Mouse (Mus musculus) left cerebral cortex, postnatal 14 days (tissue): ENCODE measurements around the gene Tmcc3. TPM values are rescaled to one million over a fixed set of nuclear protein-coding genes. Genes with fewer than 3 reads are reported as not detected.
A peak's percentile ranks its signal among the peaks of the same experiment; 100 is the strongest.

ENCODE experiments used
- DNase-seq, 2 experiments: peaks; one replicate each; pipeline ENCODE4 v3.0.0; 2021 to 2022; ENCODE audit warnings: low spot score in 2 of 2, mixed read lengths in 1 of 2
- intact Hi-C: fragments of 180-260 bp; cut with DNase I; formaldehyde crosslinking; loops from one replicate; pipeline ENCODE4 v1.15.1; 2025
- total RNA-seq, 2 experiments: library from RNA; stranded (reverse); gene quantifications; 2 replicates each; pipeline ENCODE4 v1.2.3; 2021

Gene Tmcc3
- total RNA-seq, 2 experiments from 2014 or later = 18.5 to 22.5 TPM

DNA sequence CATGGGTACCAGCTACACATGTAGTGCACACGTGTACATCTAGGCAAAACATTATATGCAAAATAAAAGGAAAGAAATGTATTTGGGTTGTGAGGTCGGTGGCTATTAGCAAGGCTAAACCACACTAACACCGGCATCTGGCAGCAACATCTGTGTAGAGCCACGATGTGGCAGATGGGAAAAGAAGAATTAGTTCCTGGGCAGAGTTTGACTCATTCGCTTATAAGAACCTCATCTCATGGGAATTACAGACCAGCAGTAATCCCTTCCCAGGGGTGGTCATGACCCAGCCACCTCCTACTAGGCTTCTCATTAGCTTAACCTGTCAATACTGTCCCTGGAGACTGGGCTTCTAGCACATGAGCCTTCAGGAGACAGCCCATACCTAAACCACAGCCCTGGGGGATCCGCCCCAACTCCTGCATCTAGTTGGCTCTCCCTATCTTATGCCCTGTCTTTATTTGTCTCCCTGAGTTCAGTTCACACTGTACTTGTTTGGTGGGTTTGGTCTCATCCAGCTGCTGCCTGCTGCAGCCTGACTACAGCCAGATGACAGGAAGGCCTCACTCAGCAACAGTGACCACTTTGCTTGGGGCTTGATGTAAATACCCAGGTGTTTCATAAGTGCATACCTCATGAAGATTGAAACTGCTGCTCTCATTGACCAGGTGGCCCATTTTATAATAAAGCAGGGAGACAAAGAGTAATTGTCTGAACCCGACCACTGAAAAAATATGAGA, 183.9 kb downstream of the Tmcc3 start:
- intact Hi-C loops = no loop called here
- no peak for DNase-seq

DNA sequence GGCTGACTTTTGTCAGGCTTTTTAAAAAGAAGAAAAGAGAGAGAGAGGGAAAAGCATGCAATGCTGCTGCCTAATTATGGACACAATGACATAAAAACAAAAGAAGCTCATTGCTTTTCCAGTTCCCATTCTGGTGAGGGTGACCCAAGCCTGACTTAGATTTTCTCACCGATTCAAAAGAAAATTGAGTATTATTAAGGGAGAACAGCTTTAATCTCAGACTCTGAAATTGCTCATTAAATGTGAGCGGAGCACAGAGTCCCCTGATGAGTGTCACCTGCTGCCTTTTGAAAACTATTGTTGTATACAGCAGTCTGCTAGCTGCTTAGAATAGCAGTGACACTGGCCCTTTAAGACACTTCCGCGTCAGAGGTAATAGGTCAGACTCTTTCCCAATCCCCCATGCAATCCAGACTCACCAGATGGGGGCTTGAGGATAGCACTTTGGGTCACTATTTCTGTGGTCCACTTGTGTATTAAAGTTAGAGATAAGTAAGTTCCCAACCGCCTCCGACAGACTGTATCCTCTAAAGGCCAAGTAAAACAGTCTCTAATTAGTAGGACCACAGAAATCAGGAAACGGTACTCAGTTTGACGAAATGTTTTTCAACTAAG, 185.2 kb downstream of the Tmcc3 start:
- intact Hi-C loops = no loop called here
- DNase-seq = no peak

DNA sequence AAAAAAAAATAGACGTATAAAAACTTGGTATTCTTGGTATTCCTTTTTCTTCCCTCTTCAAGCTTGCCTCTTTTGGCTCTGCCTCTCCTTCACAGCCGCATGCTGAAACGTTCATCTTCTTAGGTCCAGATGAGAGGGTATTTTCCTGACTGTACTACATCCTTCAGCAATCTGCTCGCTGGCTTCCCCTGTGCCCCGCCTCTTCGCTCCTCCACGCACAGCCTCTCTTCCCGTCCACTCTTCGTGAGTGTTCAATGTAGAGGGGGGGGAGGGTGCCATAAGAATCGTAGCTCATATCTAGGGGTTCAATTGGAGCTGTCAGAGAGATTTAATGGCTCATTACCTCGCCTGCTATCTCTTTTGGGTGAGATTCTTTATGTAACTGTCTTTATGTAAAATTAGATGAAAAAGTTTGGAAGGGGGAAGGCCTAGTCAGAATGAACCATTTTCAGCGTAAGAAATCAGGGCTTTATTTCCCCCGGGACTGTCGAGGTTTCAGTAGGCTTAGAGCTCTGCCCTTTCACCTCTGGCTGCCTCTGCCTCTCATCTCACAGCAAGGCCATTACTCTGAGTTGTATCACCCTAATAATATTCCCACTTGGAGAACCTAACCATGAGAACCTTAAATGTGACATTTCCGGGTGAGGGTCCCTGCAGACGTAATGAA, 188.6 kb downstream of the Tmcc3 start:
- intact Hi-C loops = no loop called here
- DNase-seq = no peak

DNA sequence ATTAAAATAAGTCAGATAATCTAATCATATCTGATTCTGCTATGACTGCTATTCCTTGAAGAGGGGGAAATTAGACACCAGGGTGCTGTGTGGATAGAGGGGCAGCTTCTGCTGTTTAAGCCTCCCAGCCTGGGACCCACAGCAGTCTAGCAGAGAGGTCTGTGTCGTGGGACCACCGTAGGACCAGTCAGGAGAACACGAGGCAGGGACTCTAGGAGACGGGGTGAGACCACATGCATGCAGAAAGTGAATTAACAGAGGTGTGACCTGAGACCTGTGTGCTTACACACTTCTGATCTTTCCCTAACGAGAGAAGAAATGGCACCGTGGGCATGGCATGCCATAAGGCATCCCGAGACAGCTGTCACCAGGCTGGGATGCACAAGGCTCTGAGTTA, 189.1 kb downstream of the Tmcc3 start:
- intact Hi-C loops = no loop called here
- no peak for DNase-seq

DNA sequence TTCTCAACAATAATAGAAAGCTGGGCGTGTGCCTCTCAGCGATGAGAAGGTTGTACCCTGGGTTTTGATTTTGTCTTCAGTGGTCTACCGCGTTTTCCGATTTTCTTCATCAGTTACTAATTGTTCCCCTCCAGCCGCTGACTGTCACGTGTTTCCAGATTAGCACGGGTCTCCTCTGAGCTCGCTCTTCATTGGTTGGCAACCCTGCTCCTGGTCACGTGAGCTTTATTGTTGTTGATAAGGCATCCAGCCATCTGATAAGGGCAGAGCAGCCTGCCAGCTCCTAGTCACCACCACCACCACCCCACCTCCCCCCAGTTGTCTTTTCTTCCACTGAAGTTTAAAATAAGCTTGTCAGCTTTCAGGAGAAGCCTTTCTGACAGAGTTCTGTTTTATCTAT, 190.0 kb downstream of the Tmcc3 start:
- intact Hi-C loops = no loop called here
- no peak for DNase-seq

DNA sequence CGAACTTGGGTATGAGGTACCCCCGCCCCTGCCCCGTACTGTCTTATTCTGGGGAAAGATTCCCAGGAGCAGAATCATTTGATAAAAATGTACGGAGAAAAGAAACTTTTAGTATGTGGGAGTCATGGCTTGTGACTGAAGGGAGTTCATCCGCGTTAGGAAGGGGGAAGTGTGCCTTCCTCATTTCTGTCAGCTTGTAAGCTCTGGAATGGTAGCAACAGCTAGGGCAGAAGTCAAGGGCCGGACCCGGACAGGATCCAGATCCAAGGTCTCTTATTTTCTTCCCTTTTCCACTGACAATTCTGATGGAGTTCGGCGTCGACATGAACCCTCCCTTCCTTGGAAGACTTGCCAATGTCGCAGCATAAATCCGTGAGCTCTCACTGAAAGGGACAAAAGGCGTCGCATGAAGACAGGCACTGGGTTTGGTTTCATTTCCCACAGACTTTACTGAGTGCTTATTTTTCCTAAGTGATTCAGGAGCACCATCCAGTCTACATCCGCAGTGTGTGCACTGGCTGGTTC, 193.6 kb downstream of the Tmcc3 start:
- intact Hi-C loops = no loop called here
- DNase-seq = no peak

DNA sequence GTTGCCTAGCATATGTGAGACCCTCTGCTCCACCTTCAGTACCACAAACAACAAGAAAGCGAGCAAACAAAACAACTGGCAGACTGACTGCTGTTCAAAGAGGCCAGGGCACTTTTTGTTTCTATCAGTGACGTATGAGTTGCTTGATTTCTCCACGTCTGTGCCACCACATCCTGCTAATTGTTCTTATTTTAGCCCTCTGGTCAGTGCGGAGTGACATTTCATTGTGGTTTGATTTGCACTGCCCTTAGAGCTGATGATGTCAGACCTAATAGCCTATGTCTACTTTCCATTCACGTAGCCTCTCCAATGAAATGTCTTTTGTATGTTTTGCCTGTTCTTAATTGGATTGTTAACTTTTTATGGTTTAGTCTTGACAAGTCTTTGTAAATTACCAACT, 197.1 kb downstream of the Tmcc3 start:
- no peak for DNase-seq
- intact Hi-C loops = no loop called here

DNA sequence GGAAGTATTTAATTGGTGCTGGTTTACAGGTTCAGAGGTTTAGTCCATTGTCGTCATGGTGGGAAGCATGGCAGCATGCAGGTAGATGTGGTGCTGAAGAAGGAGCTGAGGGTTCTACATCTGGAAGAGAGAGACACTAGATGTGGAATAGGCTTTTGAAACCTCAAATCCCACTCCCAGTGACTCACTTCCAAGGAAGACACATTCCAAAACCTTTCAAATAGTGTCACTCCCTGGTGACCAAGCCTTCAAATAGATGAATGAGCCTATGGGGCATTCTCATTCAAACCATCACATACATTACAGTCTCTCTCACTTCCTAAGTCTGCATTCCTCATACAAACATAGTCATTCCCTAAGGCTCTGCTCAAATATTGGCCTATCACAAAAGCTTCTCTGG, 201.0 kb downstream of the Tmcc3 start:
- DNase-seq = no peak
- intact Hi-C loops = loop anchor here (5.0 kb wide), 1 partner anchor 50 kb away; no protein-coding TSS in a partner anchor

DNA sequence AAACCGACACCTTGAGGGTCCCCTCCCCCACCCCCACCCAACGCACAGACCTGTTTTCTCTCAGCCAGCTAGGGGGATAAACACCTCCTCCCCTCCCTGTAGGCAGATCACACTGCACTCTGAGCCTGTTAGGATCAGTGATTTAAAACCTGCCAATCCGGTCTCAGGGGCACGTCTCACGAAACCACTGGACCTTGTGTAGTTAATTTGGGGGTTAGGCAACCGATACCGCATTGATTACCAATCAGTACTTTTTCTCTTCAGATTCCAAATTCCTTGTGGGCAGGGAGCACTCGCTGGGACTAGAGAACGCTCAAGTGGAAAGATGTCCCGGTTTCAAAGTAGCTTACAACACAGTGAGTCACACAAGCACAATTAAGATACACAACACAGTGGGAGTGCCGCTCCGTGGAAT, 202.3 kb downstream of the Tmcc3 start:
- intact Hi-C loops = loop anchor here (2.0 to 5.0 kb wide), 2 partner anchors 52 to 105 kb away; no protein-coding TSS in a partner anchor
- no peak for DNase-seq

DNA sequence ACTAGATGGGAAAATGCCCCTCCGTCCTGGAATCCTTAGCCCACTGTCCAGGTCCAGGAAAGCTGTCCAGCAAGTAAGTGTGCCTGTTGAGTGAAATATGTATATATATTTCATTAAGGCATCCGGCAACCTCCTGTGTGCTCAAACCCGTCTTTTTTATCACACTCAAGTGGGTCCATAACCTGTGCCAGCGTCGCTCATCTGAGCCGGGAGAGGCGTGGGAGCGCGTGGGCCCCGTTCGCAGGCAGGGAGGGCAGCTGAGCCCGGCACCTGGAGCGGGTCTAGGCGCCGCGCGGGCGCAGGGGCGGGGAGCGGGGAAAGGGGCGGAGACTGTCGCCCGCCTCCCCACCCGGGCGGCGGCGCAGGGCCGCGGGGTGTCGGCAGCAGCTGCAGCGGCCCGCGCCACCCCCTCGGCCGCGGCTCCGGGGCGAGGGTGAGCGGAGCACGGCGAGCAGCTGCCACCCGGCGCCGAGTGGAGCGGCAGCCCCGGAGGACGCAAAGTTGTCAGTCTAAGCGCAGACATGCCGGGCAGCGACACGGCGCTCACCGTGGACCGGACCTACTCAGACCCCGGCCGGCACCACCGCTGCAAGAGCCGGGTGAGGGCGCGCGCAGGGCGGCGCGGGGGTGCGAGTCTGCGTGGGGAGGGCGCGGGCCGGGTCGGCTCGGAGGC, 202.9 kb downstream of the Tmcc3 start:
- intact Hi-C loops = loop anchor here (1.0 to 5.0 kb wide), 4 partner anchors 52 to 106 kb away; no protein-coding TSS in a partner anchor
- peak; percentile 31 to 60 for DNase-seq

DNA sequence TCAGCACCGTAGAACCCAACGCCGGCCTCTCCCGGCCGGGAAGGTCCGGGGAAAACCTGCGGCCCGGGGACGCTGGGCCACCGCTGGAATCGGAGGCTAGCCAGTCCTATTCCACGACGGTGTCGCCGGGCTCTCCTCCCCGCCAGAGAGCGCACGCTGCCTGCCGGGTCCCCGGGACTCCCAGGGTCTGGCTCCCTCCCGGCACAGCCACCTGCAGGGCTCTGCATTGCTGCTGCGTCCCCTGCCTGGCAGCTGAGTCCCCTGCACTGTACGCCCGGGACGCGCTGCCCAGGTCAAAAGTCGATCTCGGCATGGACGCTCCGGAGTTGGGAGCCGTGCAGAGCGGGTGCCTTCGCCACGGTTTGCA, 203.4 kb downstream of the Tmcc3 start:
- DNase-seq = peak; percentile 54 to 66
- intact Hi-C loops = loop anchor here (1.0 to 5.0 kb wide), 3 partner anchors 52 to 106 kb away; no protein-coding TSS in a partner anchor

DNA sequence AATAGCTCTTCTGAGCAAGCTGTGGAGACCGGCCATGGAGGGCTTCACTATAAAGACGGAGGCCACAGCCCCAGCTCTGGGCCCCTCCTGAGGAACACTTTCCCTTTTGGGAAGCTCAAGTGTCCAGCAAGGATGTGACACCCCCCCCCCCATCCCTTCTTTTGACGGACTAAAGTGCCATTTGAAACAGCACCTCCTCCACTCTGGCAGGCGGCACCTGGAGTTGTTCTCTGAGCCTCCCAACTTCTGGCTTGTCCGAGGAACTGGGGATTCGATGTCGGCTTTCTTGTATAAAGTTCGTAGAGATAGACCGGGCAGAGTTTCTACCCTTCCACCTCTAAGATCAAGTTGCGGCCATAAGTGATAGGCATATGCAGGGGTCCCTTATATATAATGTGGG, 203.8 kb downstream of the Tmcc3 start:
- intact Hi-C loops = loop anchor here (1.0 to 5.0 kb wide), 3 partner anchors 52 to 107 kb away; no protein-coding TSS in a partner anchor

DNA sequence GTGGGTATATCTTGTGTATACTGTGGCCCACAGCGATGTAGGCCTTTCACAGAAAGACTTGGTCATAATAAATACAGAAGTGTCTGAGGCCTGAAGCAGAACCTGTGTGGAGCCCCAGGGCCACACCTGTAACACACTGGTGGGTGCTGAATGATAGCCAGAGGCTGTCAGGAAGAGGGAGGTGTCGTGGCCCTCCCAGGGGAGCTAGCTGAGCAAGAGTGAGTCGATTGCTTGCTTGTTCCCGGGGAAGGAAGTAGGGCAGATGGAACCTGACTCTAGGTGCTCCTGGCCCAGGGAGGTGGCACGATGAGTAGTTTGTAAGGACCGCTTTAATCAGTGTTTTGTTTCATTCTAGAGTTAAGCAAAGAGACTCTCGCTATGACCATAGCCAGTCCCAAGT, 208.1 kb downstream of the Tmcc3 start:
- no peak for DNase-seq
- intact Hi-C loops = loop anchor here (5.0 kb wide), 1 partner anchor 47 kb away; no protein-coding TSS in a partner anchor

More for the DNA sequence above, 203.8 kb downstream of the Tmcc3 start:
- no peak for DNase-seq

DNA sequence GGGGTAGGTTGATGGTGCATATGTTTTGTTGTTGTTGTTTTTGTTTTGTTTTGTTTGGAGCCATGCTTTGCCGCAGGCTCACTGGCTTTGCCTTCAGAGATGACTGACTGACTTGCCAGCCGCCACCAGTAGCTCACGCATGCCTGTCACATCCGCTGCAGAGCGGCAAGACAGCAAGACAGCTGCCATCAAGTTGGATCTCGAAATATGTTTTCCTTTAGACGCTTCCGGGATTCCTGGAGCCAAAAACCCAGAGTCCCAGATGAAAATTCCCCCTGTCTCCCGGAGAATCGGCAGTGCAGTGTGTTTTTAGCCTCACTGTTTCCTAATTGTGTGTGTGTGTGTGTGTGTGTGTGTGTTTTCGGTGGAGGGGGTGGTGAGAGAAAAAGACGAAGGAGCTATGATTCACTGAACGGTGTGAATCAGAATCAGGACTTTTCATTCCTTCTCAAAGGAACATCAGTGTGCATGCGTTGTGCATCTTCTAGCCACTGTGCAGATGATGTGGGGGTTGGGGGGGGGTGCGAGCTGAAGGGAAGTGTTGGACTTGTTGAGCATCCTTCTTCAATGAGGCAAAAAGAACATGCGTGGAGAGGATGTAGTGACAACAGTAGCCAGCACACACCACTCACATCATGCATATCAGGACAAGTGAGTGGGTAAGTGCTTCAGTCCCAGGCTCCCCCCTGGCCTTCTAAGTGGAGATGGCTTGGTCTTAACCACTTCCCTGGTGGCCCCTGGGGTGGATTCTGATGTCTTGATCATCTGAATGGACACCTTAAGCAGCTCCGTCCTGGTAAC, 208.8 kb downstream of the Tmcc3 start:
- DNase-seq = peak; percentile 40 to 79
- intact Hi-C loops = no loop called here

DNA sequence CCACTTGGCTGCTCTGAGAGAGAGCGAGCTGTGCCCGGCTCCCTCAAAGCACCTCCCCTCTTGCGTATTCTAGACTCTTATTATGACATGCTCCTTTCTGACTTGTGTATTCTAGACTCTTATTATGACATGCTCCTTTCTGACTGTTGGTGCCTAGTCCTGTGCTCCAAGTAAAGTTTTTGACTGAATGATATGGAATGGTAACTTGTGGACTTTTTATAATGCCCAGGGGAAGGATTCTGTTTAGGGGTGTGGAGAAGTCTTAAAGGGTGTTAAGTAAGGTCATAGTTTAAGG, 209.3 kb downstream of the Tmcc3 start:
- intact Hi-C loops = no loop called here
- no peak for DNase-seq

DNA sequence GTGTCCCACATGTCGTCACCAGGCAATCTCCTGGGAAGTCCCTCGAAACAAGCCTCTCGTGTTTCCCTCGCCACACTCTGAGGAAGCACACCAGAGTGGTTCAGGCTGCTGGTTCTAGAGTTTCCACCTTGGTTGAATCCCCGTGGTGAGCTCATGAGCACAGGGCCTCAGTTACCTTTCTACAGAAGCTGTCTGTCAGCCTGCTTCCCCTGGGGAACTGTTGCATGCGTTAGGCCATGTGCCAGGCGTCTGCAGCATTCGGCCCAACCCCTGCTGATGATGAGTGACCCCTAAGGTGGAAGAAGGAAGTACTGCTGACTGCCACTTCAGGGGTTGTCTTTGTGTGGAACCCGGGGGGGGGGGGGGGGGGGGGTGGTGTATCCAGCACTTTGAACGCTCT, 210.0 kb downstream of the Tmcc3 start:
- no peak for DNase-seq
- intact Hi-C loops = no loop called here

DNA sequence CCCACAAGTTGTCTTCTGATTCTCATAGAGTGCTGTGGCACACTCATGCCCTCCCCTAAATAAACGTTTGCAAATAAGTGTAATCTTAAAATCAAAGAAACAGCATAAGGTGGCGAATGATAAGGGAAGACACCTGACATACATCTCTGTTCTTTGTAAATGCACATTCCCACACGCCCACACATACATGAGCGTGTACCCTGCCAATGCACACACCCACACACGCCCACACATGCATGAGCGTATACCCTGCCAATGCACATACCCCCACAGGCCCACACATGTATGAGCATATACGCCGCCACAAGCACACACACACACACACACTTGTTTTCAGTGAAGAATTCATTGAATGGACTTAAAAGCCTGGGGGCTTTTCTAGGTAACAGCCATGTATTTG, 211.5 kb downstream of the Tmcc3 start:
- peak in 1 of 2 experiments; percentile 37 for DNase-seq
- intact Hi-C loops = no loop called here

DNA sequence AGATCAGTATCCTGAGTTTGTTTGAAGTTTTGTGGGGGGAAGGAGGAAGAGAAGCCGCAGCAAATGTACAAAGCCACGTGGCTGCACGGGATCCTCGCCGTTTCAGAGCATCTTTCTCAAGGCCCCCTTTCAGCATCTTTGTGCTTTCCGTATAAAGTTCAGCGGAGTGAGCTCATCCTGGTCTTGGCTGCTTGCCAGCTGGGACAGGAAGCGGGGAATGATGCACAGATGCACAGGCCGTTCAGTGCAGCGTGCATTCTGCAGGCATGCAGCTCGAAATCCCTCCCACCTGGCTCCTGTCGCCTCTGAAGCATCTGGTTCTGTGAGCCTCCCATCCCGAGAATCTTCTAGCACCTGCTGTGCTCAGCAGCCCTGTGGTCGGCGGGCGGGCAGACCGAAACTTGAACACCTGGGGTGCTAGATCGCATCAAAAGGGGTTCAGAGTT, 212.0 kb downstream of the Tmcc3 start:
- intact Hi-C loops = no loop called here
- peak; percentile 77 to 78 for DNase-seq

DNA sequence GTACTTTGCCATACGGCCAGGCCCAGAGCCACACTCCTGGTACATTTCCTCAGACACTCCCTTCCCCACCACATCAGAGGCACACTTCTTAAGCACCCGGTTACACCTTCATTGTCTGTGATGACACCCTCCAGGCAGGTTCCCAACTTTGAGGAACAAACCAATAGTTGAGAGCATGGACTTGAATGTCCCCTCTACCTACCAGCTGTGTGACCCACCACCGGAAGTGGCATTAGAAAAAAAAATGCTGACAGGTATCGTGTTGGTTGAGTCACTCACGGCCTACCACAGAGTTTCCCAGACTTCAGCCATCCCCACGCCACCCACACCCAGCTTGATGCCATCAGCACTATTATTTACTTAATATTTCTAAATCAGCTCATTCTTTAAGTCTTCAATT, 213.2 kb downstream of the Tmcc3 start:
- intact Hi-C loops = no loop called here

More for the DNA sequence above, 213.2 kb downstream of the Tmcc3 start:
- no peak for DNase-seq
